Mouse (Mus musculus) liver, embryonic 11.5 days (tissue): Measurements from ENCODE around the gene Gatad2a. TPM values are rescaled to one million over a fixed set of nuclear protein-coding genes. Genes with fewer than 3 reads are reported as not detected.

Experiments
- ATAC-seq: fragments of 200-750 bp; cut with Nextera tagmentation; replicated peaks from 2 replicates; pipeline ENCODE4 v1.8.0; 2017; ENCODE audit warnings: moderate number of reproducible peaks, mild to moderate bottlenecking, moderate TSS enrichment, moderate library complexity; ENCODE audit not compliant: low FRiP score
- DNase-seq: peaks from one replicate; pipeline ENCODE4 v3.0.0-alpha.2; 2017; ENCODE audit warnings: low spot score
- H3K27ac ChIP-seq: fragments of 300-500 bp; sonication (generic); 2 replicates; pipeline ENCODE4 v1.5.1; 2014; ENCODE audit warnings: mild to moderate bottlenecking, low read depth, low read length, control low read depth
- H3K27me3 ChIP-seq: fragments of 300-500 bp; sonication (generic); replicated peaks from 2 replicates; pipeline ENCODE4 v1.6.1; 2014; ENCODE audit warnings: low read length, mixed read lengths; ENCODE audit not compliant: control insufficient read depth, insufficient read depth
- H3K36me3 ChIP-seq: fragments of 300-500 bp; sonication (generic); 2 replicates; pipeline ENCODE4 v1.6.1; 2014; ENCODE audit warnings: mild to moderate bottlenecking, low read length, moderate library complexity, mixed read lengths; ENCODE audit not compliant: control insufficient read depth, insufficient read depth
- H3K4me1 ChIP-seq: fragments of 300-500 bp; sonication (generic); replicated peaks from 2 replicates; pipeline ENCODE4 v1.6.1; 2014; ENCODE audit warnings: low read length, mixed read lengths; ENCODE audit not compliant: control insufficient read depth, insufficient read depth
- H3K4me2 ChIP-seq: fragments of 300-500 bp; sonication (generic); 2 replicates; pipeline ENCODE4 v1.6.1; 2014; ENCODE audit warnings: mild to moderate bottlenecking, control low read depth, moderate library complexity
- H3K4me3 ChIP-seq: fragments of 300-500 bp; sonication (generic); 2 replicates; pipeline ENCODE4 v1.5.1; 2014; ENCODE audit warnings: low read depth, low read length, control low read depth
- H3K9ac ChIP-seq: fragments of 300-500 bp; sonication (generic); 2 replicates; pipeline ENCODE4 v1.6.1; 2014; ENCODE audit warnings: low read depth, low read length, control low read depth
- H3K9me3 ChIP-seq: fragments of 300-500 bp; sonication (generic); 2 replicates; pipeline ENCODE4 v1.6.1; 2016; ENCODE audit warnings: low read length, inconsistent platforms, mixed read lengths; ENCODE audit not compliant: control insufficient read depth
- WGBS: fragments of 180-500 bp; shearing (Covaris S2); extraction: QIAGEN DNeasy Blood & Tissue Kit; methylation state at CpG from one replicate; pipeline ENCODE4 v1.1.7; 2014; 5-methylcytosine and 5-hydroxymethylcytosine counted together
- polyA plus RNA-seq: library from polyadenylated mRNA; unstranded; fragments of >200 nt; fragmentation: Nextera tagmentation; extraction: Ambion mirVana; gene quantifications from 2 replicates; pipeline ENCODE4 v1.2.1, GENCODE M21; 2014

Gatad2a gene
- polyA plus RNA-seq, 1 experiment from 2014 or later: 75.3 TPM

- Histone ChIP-seq H3K4me2 (no peak overlapping the region), H3K27me3 (peaks cover 21% of the 10 kb centered on the region), H3K36me3 (no peaks in the 10 kb centered on the region), H3K27ac (no peak overlapping the region), H3K9me3 (no peaks in the 10 kb centered on the region), H3K9ac (no peak overlapping the region), H3K4me3 (no peak overlapping the region), H3K4me1 (no peaks in the 10 kb centered on the region)
- no peak for ATAC-seq
- 10% methylated on average over 9 of the region's 9 CpGs for WGBS
- DNase-seq: no peak
Observed at GRCm38 (mm10) chr8:69874155-69874554, 122.0 kb downstream of the Gatad2a start.

- ATAC-seq (no peak), DNase-seq (no peak)
- 81% methylated on average over 6 of the region's 6 CpGs for WGBS
- H3K4me2 ChIP-seq: no peak overlapping the region
- H3K9ac ChIP-seq: no peak overlapping the region
- H3K27ac ChIP-seq: no peak overlapping the region
- H3K4me1 ChIP-seq: no peaks in the 10 kb centered on the region
- H3K36me3 ChIP-seq: no peaks in the 10 kb centered on the region
- H3K9me3 ChIP-seq: no peaks in the 10 kb centered on the region
- H3K27me3 ChIP-seq: peaks cover 8% of the 10 kb centered on the region; the same call in 1 of the 2 replicates
- H3K4me3 ChIP-seq: no peak overlapping the region
Observed at GRCm38 (mm10) chr8:69870907-69871306, 125.3 kb downstream of the Gatad2a start.

- ATAC-seq (no peak), DNase-seq (no peak)
- peaks cover 5% of the 10 kb centered on the region; the same call in 1 of the 2 replicates for H3K27me3 ChIP-seq
- no peak overlapping the region for H3K27ac ChIP-seq
- no peaks in the 10 kb centered on the region for H3K4me1 ChIP-seq
- no peaks in the 10 kb centered on the region for H3K9me3 ChIP-seq
- no peaks in the 10 kb centered on the region for H3K36me3 ChIP-seq
- H3K4me2 ChIP-seq: no peak overlapping the region
- H3K9ac ChIP-seq: no peak overlapping the region
- no peak overlapping the region for H3K4me3 ChIP-seq
- whole genome bisulfite sequencing: 76% methylated on average over 11 of the region's 11 CpGs
Observed at GRCm38 (mm10) chr8:69870003-69870765, 126.0 kb downstream of the Gatad2a start.

- ATAC-seq: no peak
- H3K27ac ChIP-seq: no peak overlapping the region
- no peak overlapping the region for H3K4me3 ChIP-seq
- H3K4me1 ChIP-seq: no peaks in the 10 kb centered on the region
- H3K9ac ChIP-seq: no peak overlapping the region
- DNase-seq: no peak
- H3K9me3 ChIP-seq: no peaks in the 10 kb centered on the region
- no peak overlapping the region for H3K4me2 ChIP-seq
- no peaks in the 10 kb centered on the region for H3K36me3 ChIP-seq
- 68% methylated on average over 5 of the region's 5 CpGs for WGBS
- H3K27me3 ChIP-seq: peaks cover 3% of the 10 kb centered on the region; the same call in 1 of the 2 replicates
Observed at GRCm38 (mm10) chr8:69867696-69868326, 128.4 kb downstream of the Gatad2a start.

GRCm38 (mm10) chr8:69864180-69864579 is 132.0 kb downstream of the Gatad2a start:
- no peaks in the 10 kb centered on the region for H3K4me1 ChIP-seq
- no peak overlapping the region for H3K27ac ChIP-seq
- DNase-seq (no peak), ATAC-seq (no peak)
- H3K27me3 ChIP-seq: no peaks in the 10 kb centered on the region
- H3K36me3 ChIP-seq: no peaks in the 10 kb centered on the region
- 53% methylated on average over 5 of the region's 5 CpGs for WGBS
- no peaks in the 10 kb centered on the region for H3K9me3 ChIP-seq
- no peak overlapping the region for H3K9ac ChIP-seq
- H3K4me3 ChIP-seq: no peak overlapping the region
- no peak overlapping the region for H3K4me2 ChIP-seq

- Histone ChIP-seq H3K4me2 (no peak overlapping the region), H3K4me1 (no peaks in the 10 kb centered on the region), H3K27ac (no peak overlapping the region), H3K9me3 (no peaks in the 10 kb centered on the region), H3K4me3 (no peak overlapping the region), H3K9ac (no peak overlapping the region), H3K36me3 (no peaks in the 10 kb centered on the region), H3K27me3 (no peaks in the 10 kb centered on the region)
- WGBS: 68% methylated on average over 5 of the region's 5 CpGs
- ATAC-seq: no peak
- no peak for DNase-seq
Observed at GRCm38 (mm10) chr8:69863387-69864020, 132.7 kb downstream of the Gatad2a start.

GRCm38 (mm10) chr8:69861251-69861650 is 134.9 kb downstream of the Gatad2a start:
- H3K27ac ChIP-seq: no peak overlapping the region

GRCm38 (mm10) chr8:69860807-69861206 is 135.4 kb downstream of the Gatad2a start:
- no peaks in the 10 kb centered on the region for H3K9me3 ChIP-seq
- H3K36me3 ChIP-seq: no peaks in the 10 kb centered on the region
- no peaks in the 10 kb centered on the region for H3K4me1 ChIP-seq
- ATAC-seq (no peak), DNase-seq (no peak)
- no peak overlapping the region for H3K4me2 ChIP-seq
- H3K27ac ChIP-seq: no peak overlapping the region
- no peak overlapping the region for H3K9ac ChIP-seq
- no peak overlapping the region for H3K4me3 ChIP-seq
- no peaks in the 10 kb centered on the region for H3K27me3 ChIP-seq
- 55% methylated on average over 4 of the region's 4 CpGs for WGBS

More at GRCm38 (mm10) chr8:69861251-69861650, 134.9 kb downstream of the Gatad2a start:
- WGBS: 42% methylated on average over 2 of the region's 2 CpGs
- ATAC-seq (no peak), DNase-seq (no peak)
- Histone ChIP-seq H3K4me1 (no peaks in the 10 kb centered on the region), H3K9ac (no peak overlapping the region), H3K4me2 (no peak overlapping the region), H3K9me3 (no peaks in the 10 kb centered on the region), H3K36me3 (no peaks in the 10 kb centered on the region), H3K27me3 (no peaks in the 10 kb centered on the region), H3K4me3 (no peak overlapping the region)
